Mouse (Mus musculus) lung, postnatal 0 days (tissue): ENCODE measurements around the gene Naa38.

Experiments used
- CTCF ChIP-seq: IDR thresholded peaks from 2 replicates; pipeline ENCODE4 v1.5.1; 2016; ENCODE audit warnings: antibody characterized with exemption, mild to moderate bottlenecking
- EP300 ChIP-seq: IDR thresholded peaks from 2 replicates; pipeline ENCODE4 v1.6.1; 2016; ENCODE audit warnings: antibody characterized with exemption, mild to moderate bottlenecking, control low read depth

DNA sequence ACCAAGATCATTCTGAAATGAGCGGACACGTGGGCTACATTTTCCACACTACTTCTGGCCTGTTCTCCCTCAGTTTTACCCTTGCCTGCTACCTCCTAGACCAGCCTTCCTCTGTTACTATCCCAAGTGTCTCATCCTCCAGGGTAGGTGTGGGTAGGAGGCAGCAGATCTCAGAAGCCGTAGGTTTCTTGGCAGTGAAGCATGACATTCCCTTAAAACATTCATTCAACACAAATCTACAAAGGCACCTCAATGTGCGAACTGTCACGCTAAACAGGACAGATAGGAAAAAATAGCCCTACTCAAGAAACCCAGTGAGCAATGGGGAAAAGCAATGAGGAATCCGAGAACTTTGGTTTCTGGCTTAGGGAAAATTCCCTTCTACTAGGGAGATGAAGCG is 17.3 kb downstream of the Naa38 start:
- no peak for TF ChIP-seq CTCF
- TF ChIP-seq EP300 = no peak
